Mouse (Mus musculus): Measurements from ENCODE around the gene Prl8a6. TPM values are rescaled to one million over a fixed set of nuclear protein-coding genes. Genes with fewer than 3 reads are reported as not detected.
A peak's percentile ranks its signal among the peaks of the same experiment; 100 is the strongest.

Prl8a6 gene
- polyA plus RNA-seq (2016; fragmentation: Nextera tagmentation; extraction: Ambion mirVana) = not detected in 2 replicates

DNA sequence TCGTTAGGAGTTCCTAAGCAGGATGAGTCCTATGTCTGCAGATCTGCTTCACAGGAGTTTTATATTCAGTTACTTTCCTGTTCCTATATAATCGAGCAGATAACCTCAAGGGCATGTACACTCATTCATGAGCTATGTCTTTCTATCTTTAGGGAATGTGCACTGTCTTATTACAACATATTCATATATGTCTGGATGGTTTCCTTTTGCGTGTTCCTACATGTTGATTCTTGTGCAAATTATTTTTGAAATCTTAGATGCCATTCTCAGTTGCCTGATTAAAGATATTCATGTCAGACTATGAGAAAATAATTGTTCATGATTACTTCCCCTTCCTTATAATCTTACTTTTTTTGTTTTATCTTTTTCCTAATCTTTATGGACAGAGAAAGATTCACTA, at the start of gene Prl8a6:
TSS of gene Prl8a6 (minus strand) at position 101 of the 400 bp plus-strand sequence.
- no peaks in the 10 kb centered on the region for H3K4me1 ChIP-seq
- DNase-seq (ENCODE audit: low spot score) = no peak
- H3K27me3 ChIP-seq (replicated peaks; ENCODE audit: low read depth, poor library complexity, severe bottlenecking) = no peaks in the 10 kb centered on the region
- no peak within 1 kb of the TSS for H3K27ac ChIP-seq (replicated peaks)
- no peak within 1 kb of the TSS for H3K4me3 ChIP-seq
- H3K36me3 ChIP-seq (replicated peaks) = no peaks in the 10 kb centered on the region
- no peaks in the 10 kb centered on the region for H3K9me3 ChIP-seq
- WGBS = 86% methylated on average over 3 of the region's 3 CpGs

DNA sequence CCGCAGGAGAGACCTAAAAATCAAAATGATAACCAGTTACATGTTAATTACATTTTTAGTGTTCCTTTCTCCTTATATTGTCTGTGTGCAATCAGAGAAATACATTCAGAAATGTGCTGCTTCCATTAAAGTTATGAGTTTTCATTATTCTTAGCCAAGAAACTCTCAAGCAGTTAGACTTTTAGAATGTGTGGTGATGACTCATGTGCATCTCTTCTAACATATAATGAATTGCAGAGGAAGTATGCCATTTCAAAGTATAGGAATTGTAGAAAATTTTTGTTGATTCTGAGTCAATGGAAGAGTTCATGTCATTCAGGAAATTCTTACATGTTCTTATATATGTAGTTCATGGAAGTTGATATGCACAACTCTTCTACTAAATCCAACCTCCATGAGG, 5.3 kb downstream of the Prl8a6 start:
- Histone ChIP-seq H3K27ac (replicated peaks) (no peak overlapping the region), H3K4me1 (no peaks in the 10 kb centered on the region), H3K27me3 (replicated peaks; ENCODE audit: low read depth, poor library complexity, severe bottlenecking) (no peaks in the 10 kb centered on the region), H3K36me3 (replicated peaks) (no peaks in the 10 kb centered on the region), H3K4me3 (no peak overlapping the region), H3K9me3 (no peaks in the 10 kb centered on the region)
- WGBS = 82% methylated on average over 1 of the region's 1 CpGs
- DNase-seq (ENCODE audit: low spot score) = no peak

DNA sequence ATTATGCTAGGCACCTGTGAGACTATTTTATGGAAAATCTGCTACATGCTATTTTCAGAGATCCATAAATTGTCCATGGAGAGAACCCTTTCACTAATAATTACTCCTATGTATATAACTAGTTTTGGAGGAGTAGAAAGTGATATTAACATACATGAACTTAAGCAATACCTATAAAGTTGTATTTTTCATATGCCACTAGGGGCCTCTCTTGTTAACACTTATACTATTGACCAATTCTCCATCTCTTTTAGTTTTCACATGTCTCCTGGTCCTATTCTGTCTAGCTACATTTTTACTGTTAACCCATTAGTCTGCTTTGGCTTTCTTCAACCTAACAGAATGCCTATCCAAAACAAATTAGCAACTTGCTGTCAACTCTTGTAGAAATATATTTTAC, 24.8 kb downstream of the Prl8a6 start:
- H3K4me1 ChIP-seq = no peaks in the 10 kb centered on the region
- no peaks in the 10 kb centered on the region for H3K36me3 ChIP-seq (replicated peaks)
- H3K4me3 ChIP-seq = no peak overlapping the region
- H3K27me3 ChIP-seq (replicated peaks; ENCODE audit: low read depth, poor library complexity, severe bottlenecking) = no peaks in the 10 kb centered on the region
- DNase-seq (ENCODE audit: low spot score) = no peak
- no peaks in the 10 kb centered on the region for H3K9me3 ChIP-seq
- no peak overlapping the region for H3K27ac ChIP-seq (replicated peaks)

DNA sequence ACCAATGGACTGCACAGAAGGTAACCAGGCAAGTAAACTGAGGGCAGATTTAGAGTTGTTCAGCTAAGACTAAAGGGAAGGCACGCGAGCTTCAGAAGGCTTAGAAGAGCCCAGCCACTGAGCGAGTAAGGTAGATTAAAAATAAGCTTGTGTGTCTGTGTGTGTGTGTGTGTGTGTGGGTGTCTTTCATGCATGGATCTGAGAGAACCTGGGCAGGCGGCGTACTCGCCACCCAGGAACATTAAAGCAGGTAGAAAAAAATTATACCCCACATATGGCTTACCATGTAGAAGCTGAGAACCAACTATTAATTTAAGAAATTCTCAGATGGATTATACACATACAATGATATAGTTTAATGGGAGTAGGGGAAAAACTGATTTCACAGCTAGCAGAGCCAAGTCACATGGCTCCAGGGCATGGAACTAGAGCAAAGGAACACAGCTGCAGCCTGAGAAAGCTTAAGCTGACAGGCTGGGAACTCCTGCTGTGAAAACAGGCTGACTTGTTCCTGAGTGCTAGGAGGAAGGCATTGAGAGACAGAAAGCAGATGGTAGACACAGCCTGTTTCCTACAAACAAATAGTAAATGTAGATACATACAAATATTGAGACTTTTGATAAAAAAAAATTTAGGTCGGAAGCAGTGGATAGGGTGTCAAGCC, 39.3 kb downstream of the Prl8a6 start:
- H3K27me3 ChIP-seq (replicated peaks; ENCODE audit: low read depth, poor library complexity, severe bottlenecking) = no peaks in the 10 kb centered on the region
- WGBS = 84% methylated on average over 7 of the region's 7 CpGs
- H3K4me1 ChIP-seq = no peaks in the 10 kb centered on the region
- no peaks in the 10 kb centered on the region for H3K9me3 ChIP-seq
- H3K36me3 ChIP-seq (replicated peaks) = no peaks in the 10 kb centered on the region
- peak; percentile 12 for DNase-seq (ENCODE audit: low spot score)
- no peak overlapping the region for H3K4me3 ChIP-seq
- no peak overlapping the region for H3K27ac ChIP-seq (replicated peaks)

DNA sequence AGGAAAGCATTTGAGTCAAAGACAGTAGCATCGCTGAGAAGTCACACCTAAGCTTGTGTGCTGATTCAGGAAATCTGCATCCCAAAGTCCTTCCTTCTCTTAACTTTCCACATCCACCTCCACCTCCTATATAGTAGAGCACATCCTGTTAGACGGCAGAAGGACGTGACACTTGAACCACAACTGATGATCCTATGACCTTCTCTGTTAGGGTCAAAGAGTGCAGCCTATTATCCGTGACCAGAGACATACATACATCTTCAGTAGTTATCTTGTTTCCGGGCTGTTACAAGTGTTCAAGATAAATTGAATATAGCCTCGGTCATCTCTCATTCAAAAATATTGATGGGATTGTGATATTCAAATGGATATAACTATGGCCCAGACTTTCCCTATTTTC, 47.7 kb downstream of the Prl8a6 start, which contains the start of gene Prl2b1:
TSS of gene Prl2b1 (minus strand) at position 101 of the 400 bp plus-strand sequence.
- WGBS = 71% methylated on average over 6 of the region's 6 CpGs
- DNase-seq (ENCODE audit: low spot score) = no peak
- H3K27me3 ChIP-seq (replicated peaks; ENCODE audit: low read depth, poor library complexity, severe bottlenecking) = no peaks in the 10 kb centered on the region
- no peak within 1 kb of the TSS for H3K27ac ChIP-seq (replicated peaks)
- no peaks in the 10 kb centered on the region for H3K4me1 ChIP-seq
- no peaks in the 10 kb centered on the region for H3K36me3 ChIP-seq (replicated peaks)
- no peak within 1 kb of the TSS for H3K4me3 ChIP-seq
- no peaks in the 10 kb centered on the region for H3K9me3 ChIP-seq

Other genes starting within 250 kb of the Prl8a6 start
- not detected in 2 replicates for gene Prl3c1, start 242.0 kb downstream of the Prl8a6 start, polyA plus RNA-seq (2016; fragmentation: Nextera tagmentation; extraction: Ambion mirVana)
- gene Prl3b1, start 196.8 kb downstream of the Prl8a6 start, polyA plus RNA-seq (2016; fragmentation: Nextera tagmentation; extraction: Ambion mirVana) = 1.5 and 2.2 TPM in 2 replicates
- gene Prl3a1, start 179.3 kb downstream of the Prl8a6 start, polyA plus RNA-seq (2016; fragmentation: Nextera tagmentation; extraction: Ambion mirVana) = not detected in 2 replicates
- not detected in 2 replicates for gene Prl6a1, start 126.1 kb downstream of the Prl8a6 start, polyA plus RNA-seq (2016; fragmentation: Nextera tagmentation; extraction: Ambion mirVana)
- not detected in 2 replicates for gene Prl8a2, start 93.0 kb downstream of the Prl8a6 start, polyA plus RNA-seq (2016; fragmentation: Nextera tagmentation; extraction: Ambion mirVana)
- gene Prl2b1, start 47.8 kb downstream of the Prl8a6 start, polyA plus RNA-seq (2016; fragmentation: Nextera tagmentation; extraction: Ambion mirVana) = not detected in 2 replicates
- not detected in 2 replicates for gene Prl8a8, start 74.5 kb upstream of the Prl8a6 start, polyA plus RNA-seq (2016; fragmentation: Nextera tagmentation; extraction: Ambion mirVana)
- not detected in 2 replicates for gene Prl8a9, start 125.9 kb upstream of the Prl8a6 start, polyA plus RNA-seq (2016; fragmentation: Nextera tagmentation; extraction: Ambion mirVana)
- gene Prl8a1, start 143.5 kb upstream of the Prl8a6 start, polyA plus RNA-seq (2016; fragmentation: Nextera tagmentation; extraction: Ambion mirVana) = not detected in 2 replicates
- not detected in 2 replicates for gene Prl7b1, start 171.9 kb upstream of the Prl8a6 start, polyA plus RNA-seq (2016; fragmentation: Nextera tagmentation; extraction: Ambion mirVana)
- not detected in 2 replicates for gene Prl7a1, start 203.8 kb upstream of the Prl8a6 start, polyA plus RNA-seq (2016; fragmentation: Nextera tagmentation; extraction: Ambion mirVana)
- gene Prl7a2, start 229.3 kb upstream of the Prl8a6 start, polyA plus RNA-seq (2016; fragmentation: Nextera tagmentation; extraction: Ambion mirVana) = not detected in 2 replicates